Mouse (Mus musculus) hindbrain, postnatal 0 days (tissue): Measurements from ENCODE around the gene Khdc1a. TPM values are rescaled to one million over a fixed set of nuclear protein-coding genes. Genes with fewer than 3 reads are reported as not detected.

Experiments
- ATAC-seq: fragments of 200-750 bp; cut with Nextera tagmentation; 2 replicates; pipeline ENCODE4 v1.8.0; 2017; ENCODE audit warnings: mild to moderate bottlenecking, moderate TSS enrichment, moderate library complexity
- DNase-seq: peaks from one replicate; pipeline ENCODE4 v3.0.0-alpha.2; 2015; ENCODE audit warnings: low spot score
- H3K27ac ChIP-seq: fragments of 300-500 bp; sonication (generic); 2 replicates; pipeline ENCODE4 v1.5.1; 2014; ENCODE audit warnings: mild to moderate bottlenecking
- H3K27me3 ChIP-seq: fragments of 300-500 bp; sonication (generic); 2 replicates; pipeline ENCODE4 v1.6.1; 2014; ENCODE audit warnings: low read length, mixed read lengths; ENCODE audit not compliant: insufficient read depth
- H3K36me3 ChIP-seq: fragments of 300-500 bp; sonication (generic); 2 replicates; pipeline ENCODE4 v1.6.1; 2014; ENCODE audit warnings: low read length, mixed read lengths; ENCODE audit not compliant: insufficient read depth
- H3K4me1 ChIP-seq: fragments of 300-500 bp; sonication (generic); 2 replicates; pipeline ENCODE4 v1.6.1; 2014; ENCODE audit warnings: antibody characterized with exemption, low read length, mixed read lengths; ENCODE audit not compliant: insufficient read depth
- H3K4me2 ChIP-seq: fragments of 300-500 bp; sonication (generic); 2 replicates; pipeline ENCODE4 v1.6.1; 2014; ENCODE audit warnings: low read depth, mild to moderate bottlenecking, low read length, moderate library complexity, mixed read lengths
- H3K4me3 ChIP-seq: fragments of 300-500 bp; sonication (generic); 2 replicates; pipeline ENCODE4 v1.5.1; 2014; ENCODE audit warnings: low read length
- H3K9ac ChIP-seq: fragments of 300-500 bp; sonication (generic); replicated peaks from 2 replicates; pipeline ENCODE4 v1.6.1; 2014; ENCODE audit warnings: mild to moderate bottlenecking, low read length, moderate library complexity, mixed read lengths
- H3K9me3 ChIP-seq: fragments of 300-500 bp; sonication (generic); 2 replicates; pipeline ENCODE4 v1.6.1; 2016; ENCODE audit warnings: low read length, mixed read lengths
- CTCF ChIP-seq: IDR thresholded peaks from 2 replicates; pipeline ENCODE4 v1.5.1; 2016; ENCODE audit warnings: antibody characterized with exemption, control low read depth, low read depth
- WGBS: fragments of 180-500 bp; shearing (Covaris S2); extraction: QIAGEN DNeasy Blood & Tissue Kit; methylation state at CpG from one replicate; pipeline ENCODE4 v1.1.7; 2014; 5-methylcytosine and 5-hydroxymethylcytosine counted together
- polyA plus RNA-seq: library from polyadenylated mRNA; unstranded; fragments of >200 nt; fragmentation: Nextera tagmentation; extraction: Ambion mirVana; gene quantifications from 2 replicates; pipeline ENCODE4 v1.2.1, GENCODE M21; 2015
- total RNA-seq: library from RNA; depleted of rRNA; stranded (reverse); fragments of >200 nt; gene quantifications from 2 replicates; pipeline ENCODE4 v1.2.3, GENCODE M21; 2014; rRNA removed

Khdc1a gene
- total and polyA plus RNA-seq, 2 experiments from 2014 or later = not detected

GRCm38 (mm10) chr1:21383256-21383655, 33.8 kb downstream of the Khdc1a start, which contains the start of gene Khdc1b:
TSS of gene Khdc1b (plus strand) at chr1:21383556.
- H3K9me3 ChIP-seq = no peaks in the 10 kb centered on the region
- H3K4me2 ChIP-seq = no peak within 1 kb of the TSS
- H3K4me1 ChIP-seq = no peaks in the 10 kb centered on the region
- TF ChIP-seq CTCF = no peak
- H3K27me3 ChIP-seq = no peaks in the 10 kb centered on the region
- ATAC-seq (no peak), DNase-seq (no peak)
- no peak within 1 kb of the TSS for H3K9ac ChIP-seq
- WGBS = 93% methylated on average over 1 of the region's 1 CpGs
- H3K4me3 ChIP-seq = no peak within 1 kb of the TSS
- no peaks in the 10 kb centered on the region for H3K36me3 ChIP-seq
- no peak within 1 kb of the TSS for H3K27ac ChIP-seq

- Histone ChIP-seq H3K4me1 (no peaks in the 10 kb centered on the region), H3K27me3 (no peaks in the 10 kb centered on the region), H3K4me2 (no peak overlapping the region), H3K36me3 (no peaks in the 10 kb centered on the region), H3K9ac (no peak overlapping the region), H3K9me3 (no peaks in the 10 kb centered on the region), H3K4me3 (no peak overlapping the region), H3K27ac (no peak overlapping the region)
- ATAC-seq = no peak
- 64% methylated on average over 6 of the region's 6 CpGs for WGBS
- DNase-seq = no peak
- no peak for TF ChIP-seq CTCF
These were observed 41.8 kb downstream of the Khdc1a start for GRCm38 (mm10) chr1:21391138-21391671.

Other genes starting within 250 kb of the Khdc1a start
- 16.9 and 18.7 TPM in 2 replicates for gene Tmem14a, start 131.1 kb upstream of the Khdc1a start, total RNA-seq
- gene Tmem14a, start 131.1 kb upstream of the Khdc1a start, polyA plus RNA-seq = 26.5 and 27.8 TPM in 2 replicates
- gene Gsta3, start 109.1 kb upstream of the Khdc1a start, total RNA-seq = 0.31 and 0.40 TPM in 2 replicates
- gene Gsta3, start 109.1 kb upstream of the Khdc1a start, polyA plus RNA-seq = 0.74 and 0.78 TPM in 2 replicates
- gene Khdc1c, start 18.7 kb downstream of the Khdc1a start, total RNA-seq = not detected in 2 replicates
- gene Khdc1c, start 18.7 kb downstream of the Khdc1a start, polyA plus RNA-seq = not detected in 2 replicates
- gene Khdc1b, start 33.9 kb downstream of the Khdc1a start, total RNA-seq = not detected in 2 replicates
- 0.10 TPM in 1 of 2 replicates, not detected in the other for gene Khdc1b, start 33.9 kb downstream of the Khdc1a start, polyA plus RNA-seq